Mouse (Mus musculus): ENCODE measurements around the gene 9630041A04Rik.

Gene 9630041A04Rik

DNA sequence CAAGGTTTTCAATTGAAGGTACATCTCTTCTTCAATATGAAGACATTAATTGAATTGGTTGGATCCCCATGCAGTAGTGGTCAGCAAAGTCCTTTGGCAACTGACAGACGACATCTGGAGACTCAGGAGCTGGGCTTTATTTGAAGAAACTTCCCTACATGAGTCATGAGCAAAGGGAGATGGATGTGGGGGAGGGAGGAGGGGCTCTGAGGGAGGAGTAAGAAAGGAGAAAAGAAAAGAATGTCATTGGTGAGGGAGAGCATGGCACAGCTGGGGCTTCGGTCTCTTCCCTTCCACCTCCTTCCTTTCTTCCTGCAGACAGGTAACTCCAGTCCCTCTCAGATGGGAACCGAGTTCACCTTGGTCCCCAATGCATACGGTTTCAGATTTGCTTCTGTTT lies 61.2 kb downstream of the 9630041A04Rik start:
- DNase-seq = no peak

DNA sequence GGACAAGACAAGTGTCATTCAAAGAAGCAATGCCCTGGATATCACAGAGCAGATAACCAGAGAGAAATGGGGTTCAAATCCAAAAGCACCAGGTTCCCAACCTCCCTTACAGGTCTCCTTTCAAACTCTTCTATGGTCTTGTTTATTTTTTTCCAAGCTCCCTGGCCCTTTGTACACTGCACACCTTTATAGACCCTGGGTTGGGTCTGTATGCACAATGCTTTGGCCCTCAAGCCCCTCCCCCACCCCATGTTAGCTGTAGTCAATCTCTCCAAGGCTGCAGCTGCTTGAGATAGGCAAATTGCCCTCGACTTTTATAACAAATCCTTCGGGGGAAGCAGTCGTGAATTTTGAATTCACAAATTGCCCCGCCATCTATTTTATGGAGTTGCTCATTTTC lies 63.2 kb downstream of the 9630041A04Rik start:
- DNase-seq = no peak

- DNase-seq = no peak
Observed at GRCm38 (mm10) chr9:101933946-101934573, 72.4 kb downstream of the 9630041A04Rik start.

DNA sequence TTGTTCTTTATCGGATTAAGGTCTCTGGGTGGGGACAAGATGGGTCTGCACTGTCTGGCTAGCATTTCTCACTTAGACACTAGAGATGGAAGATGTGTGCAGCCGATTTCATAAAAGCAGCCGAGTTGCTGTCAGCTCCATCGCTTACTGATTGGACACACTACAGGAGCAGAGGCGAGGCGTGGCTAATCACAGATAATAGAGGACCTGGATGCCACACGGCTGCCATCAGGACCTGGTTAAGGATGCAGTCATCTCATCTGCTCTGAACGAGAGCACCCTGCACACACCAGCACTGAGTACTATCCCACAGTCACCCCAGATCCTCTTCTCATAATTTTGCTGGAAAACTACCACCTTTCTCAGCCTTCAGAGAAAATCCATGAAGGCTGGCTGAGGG lies 73.2 kb downstream of the 9630041A04Rik start:
- no peak for DNase-seq

DNA sequence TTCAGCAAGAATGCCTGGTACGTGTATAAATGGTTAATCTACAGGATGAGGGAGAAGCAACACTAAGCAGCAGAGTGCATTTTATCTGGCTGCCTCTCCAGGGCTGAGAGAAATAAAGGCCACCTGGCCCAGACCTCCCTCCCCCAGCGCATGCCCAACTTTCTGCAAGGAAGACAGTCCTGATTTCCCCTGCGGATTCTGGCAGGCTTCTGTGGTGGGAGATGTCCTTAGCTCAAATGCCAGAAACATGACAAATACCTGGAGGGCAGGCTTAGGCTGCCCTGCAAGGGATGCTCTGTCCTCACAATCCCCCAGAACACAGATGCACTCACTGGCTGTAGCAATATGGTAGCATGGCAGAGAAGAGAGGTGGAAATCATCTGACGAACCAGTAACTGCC lies 76.4 kb downstream of the 9630041A04Rik start:
- DNase-seq = no peak

DNA sequence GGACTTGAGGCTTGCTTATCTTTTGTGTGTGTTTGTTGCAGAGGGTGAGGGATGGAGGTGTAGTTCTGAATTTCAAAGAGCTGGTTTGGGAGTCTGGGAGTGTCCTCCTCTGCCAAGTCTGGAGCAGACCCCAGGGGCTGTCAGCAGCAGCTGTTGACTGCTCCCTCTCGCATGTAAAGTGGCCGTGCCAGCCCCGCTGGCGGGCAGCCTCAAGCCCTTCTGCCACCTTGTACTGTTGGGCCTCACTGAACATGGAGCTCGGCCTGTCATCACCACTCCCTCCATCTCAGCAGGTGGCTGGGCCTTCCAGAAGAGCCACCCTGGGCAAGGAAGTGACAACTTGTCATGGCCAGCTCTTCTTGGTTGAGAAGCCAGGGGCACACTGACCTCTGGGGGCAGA lies 77.4 kb downstream of the 9630041A04Rik start:
- DNase-seq = no peak

- no peak for DNase-seq
Observed at GRCm38 (mm10) chr9:101940182-101940581, 78.5 kb downstream of the 9630041A04Rik start.

GRCm38 (mm10) chr9:101942058-101942669 lies 80.5 kb downstream of the 9630041A04Rik start:
- DNase-seq = no peak

DNA sequence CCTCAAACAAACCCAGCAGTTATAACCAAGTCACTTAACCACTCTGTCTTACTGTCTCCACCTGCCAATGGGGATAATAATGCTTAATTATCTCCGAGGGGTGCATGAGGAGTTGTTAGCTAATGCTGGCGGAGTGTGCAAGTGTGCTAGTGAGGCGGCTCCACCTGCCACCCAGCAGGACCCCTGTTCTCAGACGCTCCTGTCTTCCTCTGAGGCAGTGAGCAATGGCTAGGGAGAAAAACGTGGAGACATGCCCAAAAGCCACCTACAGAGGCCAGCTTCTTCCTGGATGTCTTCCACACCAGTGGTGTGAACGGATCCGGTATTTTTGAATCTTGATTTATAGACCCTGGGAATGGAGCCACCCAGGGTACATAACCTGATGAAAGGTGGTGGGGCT lies 83.7 kb downstream of the 9630041A04Rik start:
- no peak for DNase-seq

GRCm38 (mm10) chr9:101945814-101946213 lies 84.2 kb downstream of the 9630041A04Rik start:
- DNase-seq = no peak

DNA sequence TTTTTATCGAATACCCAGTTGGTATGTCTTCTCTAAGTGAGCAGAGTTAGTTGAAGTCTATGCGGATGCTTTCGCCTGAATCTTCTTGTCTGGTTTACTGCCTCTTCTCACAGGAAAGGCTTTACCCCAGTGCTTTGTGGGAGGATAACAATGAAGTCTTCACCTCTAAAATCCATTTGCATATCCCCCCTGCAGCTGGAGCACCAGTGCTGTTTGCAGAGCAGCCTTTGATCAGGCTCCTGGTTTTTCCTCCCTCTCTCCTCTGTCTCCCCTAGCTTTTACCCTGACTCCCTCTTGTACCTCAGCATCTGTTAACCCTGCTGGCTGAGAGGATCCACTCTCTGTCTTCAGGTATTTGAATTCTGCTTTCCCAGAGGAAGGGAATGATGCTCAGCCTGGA lies 88.5 kb downstream of the 9630041A04Rik start:
- DNase-seq = no peak

GRCm38 (mm10) chr9:101954529-101954928 lies 92.9 kb downstream of the 9630041A04Rik start:
- DNase-seq = no peak

- DNase-seq = no peak
Observed at GRCm38 (mm10) chr9:101956228-101956627, 94.6 kb downstream of the 9630041A04Rik start.

DNA sequence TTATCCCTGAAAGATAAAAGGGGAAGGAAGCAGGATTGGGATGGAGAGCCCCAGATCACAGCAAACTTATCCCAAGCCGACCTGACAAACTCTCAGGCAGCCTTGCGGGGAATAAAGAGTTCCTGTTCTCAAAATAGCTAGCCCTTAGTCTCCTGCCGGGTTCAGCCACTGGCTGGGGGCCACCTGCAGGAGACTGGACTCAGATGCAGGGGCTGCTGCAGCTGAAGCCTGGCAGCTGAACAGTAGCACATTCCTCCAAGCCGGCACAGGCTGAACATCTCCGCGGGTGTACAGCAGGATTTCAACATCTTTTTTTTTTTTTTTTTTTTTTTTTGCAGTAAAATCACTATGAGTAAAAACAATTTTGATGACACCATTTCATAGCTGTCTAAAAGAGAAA lies 110.2 kb downstream of the 9630041A04Rik start:
- DNase-seq = no peak

GRCm38 (mm10) chr9:101972314-101972713 lies 110.7 kb downstream of the 9630041A04Rik start:
- DNase-seq = peak; percentile 12

DNA sequence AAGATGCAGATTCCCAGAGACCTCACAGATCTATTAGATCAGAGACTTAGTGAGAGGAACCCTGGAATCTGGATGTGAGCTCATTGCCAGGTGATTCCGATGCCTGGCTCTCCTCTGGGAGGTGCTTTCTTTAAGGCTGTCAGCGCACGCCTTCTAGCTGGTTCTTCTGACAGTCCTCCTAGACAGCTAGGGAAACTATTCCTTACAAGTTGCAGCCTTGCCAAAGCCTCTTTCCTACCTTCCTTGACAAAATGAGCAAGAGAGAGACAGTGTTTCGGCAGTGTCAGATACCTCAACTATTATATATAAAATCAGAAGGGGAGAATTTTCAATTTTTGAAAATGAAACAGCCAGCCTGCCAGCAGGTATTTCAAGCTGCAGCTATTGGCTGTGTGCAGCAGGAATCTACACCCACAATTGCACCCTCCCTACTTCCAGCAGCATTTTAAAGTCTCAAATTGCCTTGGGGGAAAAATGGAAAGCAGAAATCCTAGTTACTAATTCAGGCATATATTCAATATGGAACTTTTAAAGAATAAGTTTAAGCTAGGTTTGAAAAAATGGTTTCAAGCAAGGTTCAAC lies 115.3 kb downstream of the 9630041A04Rik start:
- DNase-seq = no peak

- no peak for DNase-seq
Observed at GRCm38 (mm10) chr9:101981161-101981560, 119.5 kb downstream of the 9630041A04Rik start.

DNA sequence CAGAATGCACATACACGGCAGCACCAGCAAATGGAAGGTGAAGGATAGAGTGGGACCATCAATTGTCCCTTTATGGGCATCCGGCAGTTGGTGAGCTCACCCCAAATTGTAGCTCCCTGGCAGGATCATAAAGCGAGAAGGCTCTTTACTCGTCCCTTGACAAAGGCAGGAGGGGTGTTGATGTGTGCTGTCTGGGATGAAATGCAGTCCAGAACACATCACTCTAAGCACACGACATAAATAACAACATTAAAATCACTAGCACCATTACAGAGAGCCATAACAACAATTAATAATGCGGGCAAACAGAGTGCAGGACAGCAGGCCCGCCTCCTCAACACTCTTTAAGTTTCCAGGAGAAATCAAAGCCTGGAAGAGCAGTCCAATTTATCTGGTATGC lies 120.7 kb downstream of the 9630041A04Rik start:
- no peak for DNase-seq

DNA sequence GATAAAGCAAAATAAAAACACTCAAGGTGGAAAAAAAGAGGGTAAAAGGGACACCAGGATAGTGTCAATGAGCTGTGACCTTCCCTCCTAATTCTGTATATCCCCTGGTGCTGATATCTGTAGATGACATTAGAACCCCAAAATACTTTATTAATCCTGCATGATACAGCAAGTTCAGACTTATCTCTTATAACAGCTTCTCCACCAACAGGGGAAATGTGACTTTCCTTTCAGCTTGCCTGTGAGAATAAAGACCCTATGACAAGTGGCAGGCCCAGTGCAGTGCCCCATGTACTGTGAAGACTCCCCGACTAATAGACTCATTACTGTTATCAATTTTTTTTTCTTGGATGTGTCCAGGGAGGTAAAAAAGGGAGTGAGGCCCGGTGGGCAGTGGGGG lies 125.3 kb downstream of the 9630041A04Rik start:
- DNase-seq = no peak

GRCm38 (mm10) chr9:101990032-101990431 lies 128.4 kb downstream of the 9630041A04Rik start:
- no peak for DNase-seq

DNA sequence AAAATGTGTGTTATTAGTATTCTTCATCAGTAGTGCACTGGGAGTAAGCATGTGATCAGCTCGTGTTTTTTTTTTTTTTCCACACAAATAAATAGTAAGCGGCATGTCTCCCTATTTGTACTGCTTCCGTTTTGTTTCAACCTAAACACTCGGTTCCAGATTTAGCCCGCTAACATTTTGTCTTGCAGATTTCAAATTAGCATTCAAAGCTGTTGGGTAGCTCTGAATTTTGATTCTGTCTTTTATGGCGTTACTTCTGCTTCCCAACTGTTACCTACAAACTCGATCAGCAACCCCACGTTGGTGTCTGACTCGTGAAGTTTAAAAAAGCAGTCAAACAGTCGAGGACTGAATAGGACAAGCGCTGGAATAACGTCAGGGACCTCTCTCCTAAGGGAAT lies 129.2 kb downstream of the 9630041A04Rik start:
- DNase-seq = no peak
